Mouse (Mus musculus) megakaryocyte-erythroid progenitor cell, adult 5-6 weeks (primary cell): ENCODE data around the gene Vapb. TPM values are rescaled to one million over a fixed set of nuclear protein-coding genes. Genes with fewer than 3 reads are reported as not detected.

Experiments
- ATAC-seq: replicated peaks from 2 replicates; pipeline ENCODE4 v1.8.0; 2016; ENCODE audit warnings: mild to moderate bottlenecking, inconsistent platforms; ENCODE audit not compliant: severe bottlenecking, poor library complexity, low FRiP score, low TSS enrichment
- total RNA-seq, 2 experiments: library from RNA; stranded (forward) in 1 of 2; stranded (reverse) in 1 of 2; fragments of 200-1000, 215-1000 nt in 1 of 2; fragments of >200 nt in 1 of 2; fragmentation: Nextera tagmentation in 1 of 2; gene quantifications; 2 replicates each; pipeline ENCODE4 v1.2.3; 2014 to 2017

Gene Vapb
- total RNA-seq, 2 experiments from 2014 or later = 5.2 to 46.8 TPM

GRCm38 (mm10) chr2:173725819-173726218 lies 11.5 kb upstream of the Vapb start:
- no peak for ATAC-seq

GRCm38 (mm10) chr2:173730444-173730966 lies 6.8 kb upstream of the Vapb start:
- no peak for ATAC-seq

- ATAC-seq = no peak
Measured at GRCm38 (mm10) chr2:173734426-173734825, 2.9 kb upstream of the Vapb start.

GRCm38 (mm10) chr2:173738232-173738631 lies 921 bp downstream of the Vapb start:
- ATAC-seq = peak; percentile 73

GRCm38 (mm10) chr2:173739107-173739506 lies 1.8 kb downstream of the Vapb start:
- no peak for ATAC-seq

GRCm38 (mm10) chr2:173742090-173742489 lies 4.8 kb downstream of the Vapb start:
- no peak for ATAC-seq

GRCm38 (mm10) chr2:173742744-173743143 lies 5.4 kb downstream of the Vapb start:
- no peak for ATAC-seq

GRCm38 (mm10) chr2:173744070-173744815 lies 6.9 kb downstream of the Vapb start:
- ATAC-seq = no peak

GRCm38 (mm10) chr2:173748961-173749659 lies 11.8 kb downstream of the Vapb start:
- ATAC-seq = no peak

- no peak for ATAC-seq
Measured at GRCm38 (mm10) chr2:173755433-173756144, 18.3 kb downstream of the Vapb start.

GRCm38 (mm10) chr2:173757624-173758155 lies 20.4 kb downstream of the Vapb start:
- no peak for ATAC-seq

GRCm38 (mm10) chr2:173760607-173761006 lies 23.3 kb downstream of the Vapb start:
- ATAC-seq = no peak

- ATAC-seq = no peak
Measured at GRCm38 (mm10) chr2:173764629-173765028, 27.3 kb downstream of the Vapb start.

GRCm38 (mm10) chr2:173767959-173768595 lies 30.8 kb downstream of the Vapb start:
- no peak for ATAC-seq

- ATAC-seq = 0 out of 2 replicates have a peak, but pooled peaks have one; percentile 3
Measured at GRCm38 (mm10) chr2:173769183-173769582, 31.9 kb downstream of the Vapb start.

GRCm38 (mm10) chr2:173770620-173771019 lies 33.3 kb downstream of the Vapb start:
- no peak for ATAC-seq

- ATAC-seq = no peak
Measured at GRCm38 (mm10) chr2:173771706-173772105, 34.4 kb downstream of the Vapb start.

GRCm38 (mm10) chr2:173775556-173775955 lies 38.2 kb downstream of the Vapb start:
- ATAC-seq = no peak

- ATAC-seq = no peak
Measured at GRCm38 (mm10) chr2:173776108-173776507, 38.8 kb downstream of the Vapb start.
